Mouse (Mus musculus): ENCODE measurements at regions not wholly inside any gene's neighbourhood (a gene's known extent, or its start where the extent isn't known, plus 50 kb on each side); places are given as distances from the start of the nearest gene placed in this dataset.

- H3K4me2 ChIP-seq, result no peak overlapping the region
- no peak overlapping the region for H3K27ac ChIP-seq (replicated peaks)
- H3K9ac ChIP-seq (replicated peaks), result no peak overlapping the region
- no peak overlapping the region for H3K4me3 ChIP-seq (replicated peaks)
- H3K36me3 ChIP-seq, result no peaks in the 10 kb centered on the region
- no peaks in the 10 kb centered on the region for H3K4me1 ChIP-seq
- WGBS, result 71% methylated on average over 1 of the region's 1 CpGs
- ATAC-seq (ENCODE audit: low FRiP score), result no peak
- no peaks in the 10 kb centered on the region for H3K27me3 ChIP-seq (replicated peaks)
- no peaks in the 10 kb centered on the region for H3K9me3 ChIP-seq (replicated peaks)
Measured at GRCm38 (mm10) chr4:69968424-69968823, 441.8 kb downstream of the Cdk5rap2 start.

All from neural tube, embryonic 15.5 days (tissue).